Comparison of ENCODE assay signal across 24 mouse cellular contexts in the genomic region with DNA sequence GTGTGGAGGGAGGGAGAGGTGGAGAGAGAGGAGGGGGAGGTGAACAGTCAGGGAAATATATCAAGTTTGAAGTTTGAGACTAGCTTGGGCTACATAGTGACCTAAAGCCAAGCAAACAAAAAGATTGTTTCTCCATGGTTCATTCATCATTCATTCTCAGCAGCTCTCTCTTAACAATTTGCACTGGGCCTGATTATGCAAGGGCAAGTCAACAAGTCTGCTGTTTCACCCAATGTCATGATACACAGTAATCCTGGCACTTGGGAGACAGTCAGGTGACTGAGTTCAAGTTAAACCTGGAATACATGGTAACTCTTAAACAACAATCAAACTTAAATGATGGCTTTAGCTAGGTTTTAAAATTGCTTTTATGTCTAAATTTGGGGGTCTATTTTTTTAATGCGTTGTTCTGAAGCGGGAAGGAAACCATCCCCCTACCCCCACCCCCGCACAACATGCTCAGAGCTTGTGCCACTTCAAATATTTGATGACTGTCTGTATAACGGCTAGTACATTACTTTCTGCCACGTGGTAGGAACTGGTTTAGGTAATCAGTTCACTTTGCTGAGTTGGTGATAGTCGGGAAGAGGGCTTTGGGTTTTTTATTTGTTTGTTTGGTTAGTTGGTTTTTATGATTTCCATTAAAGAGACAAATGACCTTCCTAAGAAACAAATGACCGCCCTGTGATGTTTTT. TPM values are rescaled to one million over a fixed set of nuclear protein-coding genes. Genes with fewer than 3 reads are reported as not detected.
"Had no signal": no experiment of that assay in that cellular context is flagged by ENCODE, and none has a peak within 500 bp of the region (broad histone marks: within the 10 kb centered on the region; RNA-seq: fewer than 3 reads in every experiment).

No protein-coding gene starts in this region.

- H3K9ac ChIP-seq: lung, embryonic 14.5 days; midbrain, embryonic 12.5 days; neural tube, embryonic 13.5 days; neural tube, embryonic 15.5 days had no signal

- H3K27me3 ChIP-seq: midbrain, embryonic 12.5 days; neural tube, embryonic 13.5 days; neural tube, embryonic 15.5 days had no signal

- H3K4me1 ChIP-seq: midbrain, embryonic 12.5 days; neural tube, embryonic 13.5 days had no signal

- DNase-seq: lung, adult 18-20 months; lung, embryonic 14.5 days; lung, postnatal 4 days; midbrain, embryonic 14.5 days; retina, postnatal 1 day; right cerebral cortex, adult 18-20 months; right cerebral cortex, postnatal 25 days; right cerebral cortex, postnatal 4 days; spleen, adult 18-20 months; thymus, adult 18-20 months; thymus, postnatal 14 days; thymus, postnatal 36 days had no signal

- H3K4me2 ChIP-seq: lung, embryonic 14.5 days; midbrain, embryonic 12.5 days; neural tube, embryonic 13.5 days; neural tube, embryonic 15.5 days had no signal

- H3K36me3 ChIP-seq: midbrain, embryonic 12.5 days; neural tube, embryonic 15.5 days had no signal

- ATAC-seq: midbrain, embryonic 16.5 days had no signal

- H3K4me3 ChIP-seq: midbrain, embryonic 10.5 days; midbrain, embryonic 12.5 days; myocyte; neural tube, embryonic 13.5 days; neural tube, embryonic 15.5 days had no signal

- H3K27ac ChIP-seq: midbrain, embryonic 10.5 days; midbrain, embryonic 12.5 days; neural tube, embryonic 13.5 days; neural tube, embryonic 15.5 days had no signal

- H3K9me3 ChIP-seq: midbrain, embryonic 10.5 days; midbrain, embryonic 12.5 days; neural tube, embryonic 13.5 days; neural tube, embryonic 15.5 days had no signal

RNA-seq across cellular contexts. Expression of a gene that starts 5.8 kb away (rescaled TPM):
- total RNA-seq: megakaryocyte, adult 5-6 weeks; megakaryocyte-erythroid progenitor cell, adult 5-6 weeks had no signal
- polyA plus RNA-seq: lung, embryonic 14.5 days; midbrain, embryonic 10.5 days; midbrain, embryonic 14.5 days; midbrain, embryonic 16.5 days; myocyte; neural tube, embryonic 11.5 days; neural tube, embryonic 15.5 days; small intestine, adult 2 months; stomach, embryonic 14.5 days; stomach, embryonic 16.5 days had no signal
